Mouse (Mus musculus): Measurements from ENCODE around the gene Pknox2. TPM values are rescaled to one million over a fixed set of nuclear protein-coding genes. Genes with fewer than 3 reads are reported as not detected.

Pknox2 gene
- total RNA-seq, 2 experiments from 2014 or later = 25.4 to 29.5 TPM

GRCm38 (mm10) chr9:36848661-36849060 lies 298.5 kb downstream of the Pknox2 start:
- DNase-seq (ENCODE audit: low spot score in 2 of 2) = no peak

GRCm38 (mm10) chr9:36846346-36846745 lies 300.9 kb downstream of the Pknox2 start:
- no peak for DNase-seq (ENCODE audit: low spot score in 2 of 2)

Other genes with a start within 250 kb of the Pknox2 start
- gene Tmem218, start 60.8 kb upstream of the Pknox2 start, total RNA-seq (2021) = 10 to 100 TPM in 1 of 2 experiments, 1 to 10 TPM in 1; 9.6 to 10.2 TPM
- 1 to 10 TPM; 1.6 to 3.0 TPM for gene Slc37a2, start 108.3 kb upstream of the Pknox2 start, total RNA-seq (2021)
- gene Ccdc15, start 201.0 kb upstream of the Pknox2 start, total RNA-seq (2021) = 1 to 10 TPM; 2.2 to 2.7 TPM
- 10 to 100 TPM; 77.2 to 81.9 TPM for gene Hepacam, start 219.9 kb upstream of the Pknox2 start, total RNA-seq (2021)